Mouse (Mus musculus) forebrain, embryonic 14.5 days (tissue): ENCODE data around the gene Gcnt2. TPM values are rescaled to one million over a fixed set of nuclear protein-coding genes. Genes with fewer than 3 reads are reported as not detected.
"Not testable (repeated sequence)": the region's sequence is repeated elsewhere in the genome, so short reads cannot be mapped to it uniquely, and the experiment has no call there.

Experiments used
- ATAC-seq: fragments of 200-750 bp; cut with Nextera tagmentation; 2 replicates; pipeline ENCODE4 v1.8.0; 2017; ENCODE audit warnings: mild to moderate bottlenecking, moderate library complexity
- DNase-seq: peaks from one replicate; pipeline ENCODE4 v3.0.0-alpha.2; 2015; ENCODE audit warnings: low spot score
- H3K27ac ChIP-seq: fragments of 300-500 bp; sonication (generic); 2 replicates; pipeline ENCODE4 v1.5.1; 2014; ENCODE audit warnings: low read depth, mild to moderate bottlenecking, control low read depth, low read length, moderate library complexity
- H3K27me3 ChIP-seq: fragments of 300-500 bp; sonication (generic); replicated peaks from 2 replicates; pipeline ENCODE4 v1.6.1; 2014; ENCODE audit warnings: low read length, control low read depth, mixed read lengths; ENCODE audit not compliant: control insufficient read depth, insufficient read depth
- H3K36me3 ChIP-seq: fragments of 300-500 bp; sonication (generic); 2 replicates; pipeline ENCODE4 v1.6.1; 2014; ENCODE audit warnings: low read length, control low read depth; ENCODE audit not compliant: control insufficient read depth, insufficient read depth
- H3K4me1 ChIP-seq: fragments of 300-500 bp; sonication (generic); 2 replicates; pipeline ENCODE4 v1.6.1; 2014; ENCODE audit warnings: antibody characterized with exemption, low read length, control low read depth; ENCODE audit not compliant: control insufficient read depth, insufficient read depth
- H3K4me2 ChIP-seq: fragments of 300-500 bp; sonication (generic); 2 replicates; pipeline ENCODE4 v1.6.1; 2014; ENCODE audit warnings: mild to moderate bottlenecking, control low read depth, low read length
- H3K4me3 ChIP-seq: fragments of 300-500 bp; sonication (generic); 2 replicates; pipeline ENCODE4 v1.5.1; 2014; ENCODE audit warnings: low read depth, low read length, control low read depth
- H3K9ac ChIP-seq: fragments of 300-500 bp; sonication (generic); 2 replicates; pipeline ENCODE4 v1.6.1; 2014; ENCODE audit warnings: mild to moderate bottlenecking, low read length, control low read depth, moderate library complexity
- H3K9me3 ChIP-seq: fragments of 300-500 bp; sonication (generic); replicated peaks from 2 replicates; pipeline ENCODE4 v1.6.1; 2016; ENCODE audit warnings: low read length, control low read depth, mixed read lengths; ENCODE audit not compliant: control insufficient read depth
- WGBS: fragments of 180-500 bp; shearing (Covaris S2); extraction: QIAGEN DNeasy Blood & Tissue Kit; methylation state at CpG from one replicate; pipeline ENCODE4 v1.1.7; 2014; 5-methylcytosine and 5-hydroxymethylcytosine counted together
- polyA plus RNA-seq: library from polyadenylated mRNA; unstranded; fragments of >200 nt; fragmentation: Nextera tagmentation; extraction: Ambion mirVana; gene quantifications from 2 replicates; pipeline ENCODE4 v1.2.1, GENCODE M21; 2014

The Gcnt2 gene
- polyA plus RNA-seq, 1 experiment from 2014 or later, result 5.2 TPM

- Histone ChIP-seq H3K4me1 (no peaks in the 10 kb centered on the region), H3K4me3 (no peak overlapping the region), H3K9ac (no peak overlapping the region), H3K4me2 (no peak overlapping the region), H3K27ac (no peak overlapping the region), H3K27me3 (no peaks in the 10 kb centered on the region), H3K36me3 (no peaks in the 10 kb centered on the region), H3K9me3 (no peaks in the 10 kb centered on the region)
- DNase-seq, result no peak
- WGBS, result 88% methylated on average over 4 of the region's 4 CpGs
- no peak for ATAC-seq
Observed at GRCm38 (mm10) chr13:40978652-40979051, 119.1 kb downstream of the Gcnt2 start.

GRCm38 (mm10) chr13:40979321-40979720, 119.8 kb downstream of the Gcnt2 start:
- no peak for ATAC-seq
- no peaks in the 10 kb centered on the region for H3K36me3 ChIP-seq
- H3K27ac ChIP-seq, result no peak overlapping the region
- H3K4me3 ChIP-seq, result no peak overlapping the region
- no peaks in the 10 kb centered on the region for H3K9me3 ChIP-seq
- no peaks in the 10 kb centered on the region for H3K4me1 ChIP-seq
- WGBS, result 56% methylated on average over 2 of the region's 2 CpGs
- DNase-seq, result no peak
- no peak overlapping the region for H3K9ac ChIP-seq
- no peaks in the 10 kb centered on the region for H3K27me3 ChIP-seq
- no peak overlapping the region for H3K4me2 ChIP-seq

- Histone ChIP-seq H3K36me3 (no peaks in the 10 kb centered on the region), H3K27ac (no peak overlapping the region), H3K4me2 (no peak overlapping the region), H3K27me3 (no peaks in the 10 kb centered on the region), H3K9me3 (no peaks in the 10 kb centered on the region), H3K4me3 (no peak overlapping the region), H3K9ac (no peak overlapping the region), H3K4me1 (no peaks in the 10 kb centered on the region)
- ATAC-seq (no peak), DNase-seq (no peak)
- WGBS, result 81% methylated on average over 1 of the region's 1 CpGs
Observed at GRCm38 (mm10) chr13:40982759-40983158, 123.2 kb downstream of the Gcnt2 start.

- H3K27me3 ChIP-seq, result no peaks in the 10 kb centered on the region
- no peak overlapping the region for H3K9ac ChIP-seq
- H3K4me1 ChIP-seq, result no peaks in the 10 kb centered on the region
- no peak overlapping the region for H3K4me2 ChIP-seq
- no peak overlapping the region for H3K4me3 ChIP-seq
- no peak for DNase-seq
- no peak overlapping the region for H3K27ac ChIP-seq
- 94% methylated on average over 5 of the region's 5 CpGs for WGBS
- no peaks in the 10 kb centered on the region for H3K9me3 ChIP-seq
- ATAC-seq, result no peak
- no peaks in the 10 kb centered on the region for H3K36me3 ChIP-seq
Observed at GRCm38 (mm10) chr13:40986081-40986480, 126.5 kb downstream of the Gcnt2 start.

- not testable (repeated sequence) for H3K4me2 ChIP-seq, H3K36me3 ChIP-seq, H3K9me3 ChIP-seq, H3K4me1 ChIP-seq, H3K27ac ChIP-seq, H3K27me3 ChIP-seq, H3K4me3 ChIP-seq, H3K9ac ChIP-seq, ATAC-seq, DNase-seq
- WGBS, result 72% methylated on average over 4 of the region's 4 CpGs
Observed at GRCm38 (mm10) chr13:40987608-40988303, 128.2 kb downstream of the Gcnt2 start.

GRCm38 (mm10) chr13:40988418-40988817, 128.9 kb downstream of the Gcnt2 start:
- H3K4me3 ChIP-seq, result no peak overlapping the region
- 68% methylated on average over 2 of the region's 2 CpGs for WGBS
- no peaks in the 10 kb centered on the region for H3K36me3 ChIP-seq
- no peak overlapping the region for H3K27ac ChIP-seq
- DNase-seq (no peak), ATAC-seq (no peak)
- no peak overlapping the region for H3K4me2 ChIP-seq
- H3K9me3 ChIP-seq, result no peaks in the 10 kb centered on the region
- H3K9ac ChIP-seq, result no peak overlapping the region
- H3K27me3 ChIP-seq, result no peaks in the 10 kb centered on the region
- no peaks in the 10 kb centered on the region for H3K4me1 ChIP-seq

GRCm38 (mm10) chr13:40994487-40995263, 135.1 kb downstream of the Gcnt2 start:
- Histone ChIP-seq H3K27me3 (no peaks in the 10 kb centered on the region), H3K4me1 (peaks cover 5% of the 10 kb centered on the region), H3K27ac (0 out of 2 replicates have a peak overlapping the region, but pooled peaks have one; percentile 24), H3K9me3 (no peaks in the 10 kb centered on the region), H3K4me3 (no peak overlapping the region), H3K36me3 (no peaks in the 10 kb centered on the region), H3K4me2 (peak overlapping the region; percentile 7; the same call in 1 of the 2 replicates), H3K9ac (peak overlapping the region; percentile 41; the same call in 1 of the 2 replicates)
- DNase-seq (peak; percentile 67), ATAC-seq (peak; percentile 81)
- whole genome bisulfite sequencing, result 2% methylated on average over 8 of the region's 8 CpGs

- not testable (repeated sequence) for H3K27ac ChIP-seq, H3K4me3 ChIP-seq, H3K27me3 ChIP-seq, H3K36me3 ChIP-seq, H3K9ac ChIP-seq, ATAC-seq, H3K9me3 ChIP-seq, DNase-seq, H3K4me2 ChIP-seq
- 93% methylated on average over 5 of the region's 5 CpGs for WGBS
- peaks cover 18% of the 10 kb centered on the region for H3K4me1 ChIP-seq
Observed at GRCm38 (mm10) chr13:40998537-40998936, 139.0 kb downstream of the Gcnt2 start.
